Mouse (Mus musculus) heart, adult 11 months (tissue): ENCODE results near the gene Ptpn1.

Experiments used
- DNase-seq: peaks from one replicate; pipeline ENCODE4 v3.0.0; 2022

Ptpn1 gene

DNA sequence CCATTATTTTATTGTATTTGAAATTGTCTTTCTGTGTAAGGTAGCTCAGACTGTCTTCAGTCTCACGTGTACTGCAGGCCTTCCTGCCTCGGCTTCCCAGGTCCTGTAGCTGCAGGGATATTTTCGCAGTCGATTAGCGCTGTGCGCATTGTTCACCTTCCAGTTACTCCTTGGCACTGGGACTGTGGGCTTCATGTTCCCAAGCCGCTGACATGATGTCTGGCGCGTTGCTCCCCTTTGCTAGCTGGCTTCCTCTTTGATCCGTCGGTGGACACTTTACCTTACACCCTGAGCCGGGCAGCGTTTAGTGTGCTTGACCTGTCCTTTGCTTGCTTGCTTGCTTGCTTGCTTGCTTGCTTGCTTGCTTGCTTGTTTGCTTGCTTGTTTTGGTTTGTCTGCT lies 16.7 kb downstream of the Ptpn1 start:
- peak; percentile 91 for DNase-seq

DNA sequence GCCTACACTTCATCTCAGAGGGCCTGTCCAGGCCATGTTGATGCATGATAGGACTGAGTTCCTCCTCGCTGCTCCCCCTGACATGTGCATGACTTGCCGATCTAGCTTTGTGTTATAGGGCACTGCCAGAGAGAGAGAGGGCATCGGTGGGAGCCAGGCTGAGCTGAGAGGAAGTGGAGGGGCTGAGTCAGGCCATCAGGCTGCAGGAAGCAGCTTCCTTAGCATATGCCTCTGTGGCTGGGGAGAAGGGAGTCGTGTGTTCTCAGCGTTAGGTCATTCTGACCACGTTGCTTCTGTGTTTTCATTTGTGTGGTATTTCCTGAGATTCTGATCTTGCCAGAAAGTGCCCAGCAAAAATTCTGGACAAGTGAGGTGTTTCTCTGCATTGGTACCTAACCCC lies 17.4 kb downstream of the Ptpn1 start:
- peak; percentile 98 for DNase-seq

DNA sequence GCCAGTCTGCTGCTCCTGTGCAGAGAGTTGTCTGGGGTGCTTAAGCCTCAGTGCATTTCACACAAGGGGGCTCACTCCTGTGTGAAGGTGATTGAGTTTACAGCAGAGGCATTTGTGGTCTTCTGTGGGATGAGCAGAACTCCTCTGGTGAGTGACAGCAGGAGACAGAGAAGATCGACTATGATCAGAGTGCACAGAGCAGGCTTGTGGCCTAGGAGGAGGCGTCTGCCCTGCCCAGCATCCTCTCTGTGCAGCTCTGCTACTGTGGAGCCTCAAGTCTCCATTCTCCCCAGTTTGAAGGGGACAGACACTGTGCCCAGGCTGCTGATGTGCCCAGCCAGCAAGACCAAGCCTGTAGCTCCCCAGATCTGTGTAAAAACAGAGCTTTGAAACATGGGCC lies 18.0 kb downstream of the Ptpn1 start:
- DNase-seq, result no peak

DNA sequence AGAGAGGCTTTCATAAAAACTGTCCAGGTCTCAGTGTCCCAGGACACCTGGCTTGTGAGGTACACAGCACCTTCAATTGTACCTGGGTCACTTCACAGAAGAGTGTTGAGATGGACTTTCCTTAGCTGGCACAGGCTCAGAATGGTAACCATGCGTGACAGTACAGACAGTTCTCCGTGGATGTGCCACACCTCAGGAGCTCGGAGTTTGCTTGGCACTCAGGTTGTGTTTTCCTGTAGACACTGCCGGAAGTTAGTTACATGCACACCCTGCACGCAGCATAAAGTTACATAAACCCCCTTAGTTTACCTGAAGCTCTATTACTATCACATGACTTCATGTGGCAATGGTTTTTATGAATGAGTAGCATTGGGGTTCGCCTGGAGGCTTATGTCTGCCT lies 18.8 kb downstream of the Ptpn1 start:
- DNase-seq, result no peak

DNA sequence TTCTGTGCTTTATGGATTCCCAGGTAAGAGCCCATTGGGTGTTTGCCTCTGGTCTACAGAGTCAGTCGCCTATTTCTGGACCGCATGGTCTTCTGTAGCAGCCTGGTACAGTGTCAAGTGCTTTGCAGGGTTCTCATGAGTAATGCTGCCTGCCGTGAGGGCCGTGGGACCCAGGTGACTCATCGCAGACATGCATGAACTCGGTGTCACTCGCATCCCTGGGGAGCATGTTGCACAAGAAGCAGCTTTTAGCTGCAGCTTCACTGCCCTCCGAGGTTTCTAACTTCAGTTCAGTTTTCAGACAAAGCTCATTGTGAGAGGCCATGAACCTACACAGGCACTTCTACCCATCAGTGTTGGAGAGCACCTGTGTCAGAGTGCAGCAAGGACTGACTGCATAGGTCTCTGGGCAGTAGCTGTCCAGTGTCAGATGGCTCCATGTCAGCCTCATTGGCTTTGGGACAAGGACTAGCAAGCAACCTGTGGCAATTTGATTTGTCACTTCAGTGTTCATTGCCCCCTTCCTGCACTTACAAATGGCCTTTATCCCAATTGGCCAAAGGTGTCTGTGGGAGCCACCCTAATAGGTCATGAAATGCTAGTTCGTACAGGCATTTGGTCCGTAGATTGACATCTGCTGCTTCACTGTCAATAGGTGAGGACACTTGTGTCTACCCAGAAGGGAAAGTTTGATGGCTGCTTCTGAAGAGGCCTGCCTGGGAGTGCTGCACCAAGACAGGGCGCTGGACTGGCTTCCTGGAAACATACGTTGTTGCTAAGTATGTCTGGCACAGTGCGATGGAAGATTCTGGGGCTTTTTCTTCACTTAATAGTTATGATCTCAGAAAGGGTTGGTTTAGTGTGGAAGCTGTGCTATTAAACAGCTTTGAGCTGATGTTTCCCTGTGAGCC lies 19.7 kb downstream of the Ptpn1 start:
- peak; percentile 96 for DNase-seq

DNA sequence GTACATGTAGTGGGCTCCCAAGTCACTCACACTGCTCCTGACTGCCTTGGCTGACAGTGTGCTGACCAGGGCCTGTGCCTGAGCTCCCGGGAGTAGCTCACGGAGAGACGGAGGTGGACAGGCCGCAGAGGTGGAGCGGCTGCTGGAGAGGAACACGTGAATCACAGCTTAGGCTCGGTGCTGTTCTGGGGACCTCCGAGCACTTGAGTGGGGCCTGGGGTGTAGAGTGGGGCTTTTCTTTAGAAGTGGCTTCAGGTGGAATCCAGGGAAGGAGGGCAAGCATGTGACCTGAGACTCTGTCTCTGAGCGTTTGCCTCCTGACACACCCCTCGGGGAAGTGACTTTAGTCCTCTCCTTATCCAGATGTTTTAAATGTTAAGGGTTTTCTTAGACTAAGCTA lies 22.0 kb downstream of the Ptpn1 start:
- DNase-seq, result no peak

DNA sequence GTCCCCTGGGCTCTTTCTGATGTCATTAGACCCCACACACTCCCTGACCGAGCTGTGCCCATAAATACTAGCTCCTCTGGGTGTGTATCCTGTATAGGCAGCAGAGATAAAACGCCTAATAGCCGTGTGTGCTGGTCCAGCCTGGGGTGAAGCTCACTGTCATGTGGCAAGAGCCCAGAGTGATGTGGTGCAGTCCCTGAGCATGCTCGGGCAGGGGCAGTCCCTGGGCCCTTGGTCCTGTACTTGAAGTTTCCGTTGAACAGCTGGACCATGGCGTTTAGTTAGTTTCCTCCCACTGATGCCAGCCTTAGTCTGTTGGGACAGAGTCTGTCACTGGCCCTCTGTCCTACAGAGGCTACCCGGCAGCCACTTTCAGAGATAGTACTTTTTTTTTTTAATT lies 23.1 kb downstream of the Ptpn1 start:
- DNase-seq, result peak; percentile 91

DNA sequence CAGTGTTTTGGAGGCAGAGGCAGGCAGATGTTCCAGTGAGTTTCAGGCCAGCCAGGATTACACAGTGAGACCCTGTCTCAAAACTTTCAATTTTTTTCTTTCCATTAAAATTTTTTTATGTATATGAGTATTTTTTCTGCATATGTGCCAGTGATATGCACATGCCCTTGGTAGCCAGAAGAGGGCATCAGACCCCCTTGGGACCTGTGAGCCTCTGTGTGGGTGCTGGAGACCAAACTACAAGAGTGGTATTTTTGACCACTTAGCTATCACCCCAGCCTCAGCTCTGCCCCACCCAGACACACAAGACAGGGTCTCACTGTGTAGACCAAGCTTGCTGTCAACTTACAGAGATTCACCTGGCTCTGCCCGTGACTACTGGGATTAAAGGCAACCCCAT lies 25.7 kb downstream of the Ptpn1 start:
- no peak for DNase-seq

DNA sequence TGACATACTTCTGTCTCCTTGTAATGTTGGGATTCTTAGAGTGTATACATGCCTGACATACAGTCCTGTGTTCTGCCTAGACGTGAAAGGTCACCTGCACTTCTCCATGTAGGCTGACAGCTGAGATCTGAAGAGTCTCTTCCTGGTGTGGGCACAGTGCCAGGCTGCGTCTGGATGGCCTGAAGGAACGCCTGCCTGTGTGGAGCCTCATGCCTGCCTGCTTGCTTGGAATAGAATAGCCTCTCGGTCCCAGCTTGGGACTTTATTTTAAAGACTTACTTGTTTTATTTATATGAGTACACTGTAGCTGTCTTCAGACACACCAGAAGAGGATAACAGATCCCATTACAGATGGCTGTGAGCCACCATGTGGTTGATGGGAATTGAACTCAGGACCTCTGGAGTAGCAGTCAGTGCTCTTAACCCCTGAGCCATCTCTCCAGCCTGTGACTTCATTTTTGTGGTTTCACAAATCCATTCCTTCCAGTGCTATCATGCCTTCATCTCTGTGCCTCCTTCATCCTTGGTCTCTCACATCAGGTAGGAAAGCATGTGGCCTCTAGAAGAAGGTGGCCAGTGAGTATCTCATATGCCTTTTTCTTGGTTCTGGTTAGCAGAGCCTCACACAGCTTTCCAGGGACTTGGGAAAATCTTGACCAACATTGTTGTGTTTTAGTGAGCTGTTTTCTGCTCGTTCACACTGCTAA lies 26.4 kb downstream of the Ptpn1 start:
- peak; percentile 92 for DNase-seq

DNA sequence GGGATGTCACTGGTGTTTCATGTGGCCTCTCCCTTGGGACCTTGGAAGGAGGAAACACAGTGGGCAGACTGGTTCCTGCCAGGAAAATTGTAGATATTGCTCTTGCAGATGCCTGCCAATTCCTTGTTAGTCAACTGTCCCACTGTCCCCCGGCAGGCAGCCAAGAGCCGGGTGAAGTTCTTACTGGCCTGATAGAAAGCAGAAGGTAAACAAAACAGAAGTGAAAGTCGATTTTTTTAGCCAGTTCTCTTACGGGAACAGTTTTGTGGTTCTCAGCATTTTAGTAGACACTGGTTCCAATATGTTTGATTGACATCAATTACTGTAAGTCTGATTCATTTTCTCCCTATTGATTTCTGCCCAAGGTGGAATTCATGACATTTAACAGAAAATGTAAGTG lies 27.0 kb downstream of the Ptpn1 start:
- DNase-seq, result peak; percentile 99

DNA sequence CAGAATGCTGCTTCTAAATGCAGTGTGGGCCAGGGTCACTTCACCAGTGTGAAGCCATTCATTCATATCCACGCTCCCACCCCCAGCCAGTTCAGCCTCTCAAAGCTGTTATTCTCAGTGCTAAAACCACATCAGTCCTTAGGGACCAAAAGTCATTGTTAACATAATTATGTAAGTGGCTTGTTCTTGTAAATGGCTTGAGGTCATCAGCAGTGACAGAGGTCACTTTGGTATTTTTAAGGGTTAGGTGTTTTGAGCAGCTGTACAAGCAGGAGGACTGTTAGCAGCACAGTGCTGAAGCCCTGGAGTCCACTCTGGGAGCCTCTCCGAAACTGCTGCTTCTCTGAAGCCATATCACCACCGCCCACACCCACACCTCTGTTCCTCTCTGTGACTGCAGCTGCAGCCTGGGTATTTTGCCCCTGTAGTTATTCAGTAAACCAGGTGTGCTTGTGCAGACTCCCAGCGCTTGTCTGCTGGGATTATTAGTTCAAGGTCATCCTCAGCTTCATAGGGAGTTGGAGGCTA lies 27.6 kb downstream of the Ptpn1 start:
- peak; percentile 93 for DNase-seq

DNA sequence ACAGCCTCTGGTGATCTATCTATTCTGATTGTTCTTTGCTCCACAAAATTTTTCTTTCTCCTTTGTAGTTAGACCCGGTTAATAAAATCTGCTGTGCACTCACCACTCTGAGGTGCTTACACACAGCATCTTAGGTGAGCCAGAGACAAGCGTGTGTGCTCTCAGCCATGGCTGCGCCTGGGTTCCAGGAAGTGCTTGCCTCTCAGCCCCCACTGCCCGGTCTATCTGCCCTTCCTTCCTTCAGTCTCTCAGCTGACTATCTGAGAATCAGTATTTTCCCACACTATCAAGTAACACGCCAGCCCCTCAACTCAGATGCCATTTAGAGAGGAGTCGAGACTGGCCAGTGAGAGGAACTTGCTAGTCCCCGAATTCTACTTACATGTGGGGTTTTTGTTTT lies 28.1 kb downstream of the Ptpn1 start:
- DNase-seq, result no peak

DNA sequence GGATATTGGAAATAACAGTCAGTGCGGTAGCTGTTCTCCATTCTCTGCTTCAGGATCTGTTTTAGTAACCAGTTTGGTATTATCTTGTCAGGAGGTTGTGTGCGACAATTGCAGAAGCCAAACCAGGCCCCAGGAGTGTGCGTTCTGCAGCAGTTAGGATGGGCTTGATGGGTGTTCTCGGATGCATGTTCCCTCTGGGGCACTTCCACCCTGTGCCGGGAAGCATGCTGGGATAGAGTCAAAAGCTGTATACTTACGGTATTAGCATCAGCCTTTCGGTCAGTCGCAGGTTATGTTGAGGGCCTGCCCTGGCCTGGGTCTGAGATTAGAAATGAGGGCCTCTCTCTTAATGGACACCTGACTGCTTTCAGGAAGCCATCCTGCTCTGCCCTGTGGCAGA lies 28.7 kb downstream of the Ptpn1 start:
- DNase-seq, result peak; percentile 91

DNA sequence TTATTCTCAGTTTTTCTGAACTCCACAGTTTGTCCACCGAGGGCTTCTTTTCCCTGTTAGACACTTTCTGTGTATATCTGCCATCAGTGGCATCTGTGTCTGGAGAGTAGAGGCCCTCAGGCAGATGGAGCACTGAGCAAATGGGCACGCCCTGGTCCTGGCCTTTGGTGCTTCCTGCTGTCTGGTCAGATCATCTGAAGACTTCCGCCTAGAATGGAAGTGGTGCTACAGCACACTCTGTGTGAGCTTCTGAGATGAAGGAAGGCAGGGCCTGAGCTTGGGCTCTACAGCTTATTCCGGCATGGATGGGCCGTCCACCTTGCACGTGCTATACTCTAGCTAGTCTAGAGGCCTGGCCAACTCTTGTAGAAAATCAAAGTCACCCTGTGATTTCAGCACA lies 30.5 kb downstream of the Ptpn1 start:
- DNase-seq, result peak; percentile 95

DNA sequence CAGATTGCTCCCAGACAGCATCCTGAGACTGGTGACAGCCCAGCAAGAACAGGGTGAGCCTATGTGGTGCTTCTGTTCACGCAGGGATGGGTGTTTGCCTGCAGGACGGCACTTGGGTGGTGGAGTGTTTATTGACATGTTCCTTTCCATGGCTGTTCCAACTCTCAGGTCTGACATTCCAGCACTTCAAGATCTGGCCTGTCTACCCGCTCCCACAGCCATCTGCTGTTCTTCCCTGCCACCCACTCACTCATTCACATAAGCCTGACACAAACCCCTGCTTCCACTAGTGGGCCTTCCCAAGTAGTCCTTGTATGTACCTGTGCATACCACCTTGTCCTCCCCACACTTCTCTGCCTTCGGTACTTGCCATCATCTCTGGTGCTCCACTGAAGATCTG lies 31.3 kb downstream of the Ptpn1 start:
- DNase-seq, result peak; percentile 91

DNA sequence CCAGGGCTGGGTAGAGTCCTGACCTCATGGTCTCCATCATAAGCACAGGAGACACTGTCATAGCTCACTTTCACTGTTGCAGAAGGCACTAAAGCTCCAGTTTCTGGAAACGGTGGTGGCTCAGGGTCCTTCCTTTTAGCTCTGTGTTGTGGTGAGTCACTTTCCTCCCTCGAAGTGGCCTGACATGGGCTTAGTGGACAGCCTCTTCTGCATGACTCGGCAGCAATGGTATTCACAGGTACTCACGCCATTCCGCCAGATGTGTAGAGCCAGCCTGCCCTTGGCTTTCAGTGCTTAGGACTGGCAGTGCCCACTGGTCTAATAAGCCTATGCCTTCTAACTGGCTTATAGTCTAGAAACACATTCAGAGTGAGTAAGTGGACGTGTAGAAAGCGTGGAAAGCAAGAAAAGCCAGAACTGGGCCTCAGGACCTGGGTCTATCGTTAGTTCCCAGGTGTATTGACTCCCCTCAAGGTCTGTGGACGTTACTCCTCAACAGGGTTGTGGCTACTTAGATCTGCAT lies 32.0 kb downstream of the Ptpn1 start:
- DNase-seq, result peak; percentile 90

DNA sequence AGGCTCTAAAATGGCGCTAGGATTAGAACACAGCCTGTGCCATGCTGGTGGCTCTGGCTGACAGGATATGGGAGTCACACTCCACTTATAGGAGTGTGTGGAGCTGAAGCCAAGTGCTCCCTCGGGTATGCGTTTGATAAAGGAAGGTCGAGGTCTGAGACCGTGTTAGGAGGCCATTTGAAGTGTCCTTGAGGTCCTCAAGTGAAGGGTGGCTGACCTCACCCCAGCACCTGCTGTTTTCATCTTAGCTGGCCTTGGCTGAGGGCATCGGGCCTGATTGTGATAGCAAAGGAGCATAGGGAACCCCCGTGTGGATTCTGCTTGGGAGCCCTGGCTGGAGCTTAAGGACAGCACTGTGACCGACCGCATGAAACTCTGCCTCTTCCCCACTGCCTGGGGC lies 32.5 kb downstream of the Ptpn1 start:
- no peak for DNase-seq

DNA sequence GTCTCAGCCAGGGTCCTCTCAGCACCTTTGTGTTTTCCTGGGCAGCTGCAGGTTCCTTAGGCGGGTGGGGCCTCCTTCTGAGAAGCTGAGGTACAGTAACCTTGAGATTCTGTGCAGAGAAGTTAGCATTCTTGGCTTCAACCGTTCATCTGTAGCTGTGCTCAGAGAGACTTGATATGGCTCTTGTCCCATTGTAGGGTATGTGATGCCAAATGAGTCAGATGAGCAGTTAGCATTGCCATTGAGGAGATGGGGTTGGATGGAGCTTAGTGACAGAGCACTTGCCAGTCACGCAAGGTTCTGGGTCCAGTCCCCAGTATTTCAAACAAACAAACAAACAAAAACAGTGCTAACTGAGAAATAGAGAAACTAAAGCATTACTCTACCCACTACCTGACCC lies 34.1 kb downstream of the Ptpn1 start:
- DNase-seq, result no peak

DNA sequence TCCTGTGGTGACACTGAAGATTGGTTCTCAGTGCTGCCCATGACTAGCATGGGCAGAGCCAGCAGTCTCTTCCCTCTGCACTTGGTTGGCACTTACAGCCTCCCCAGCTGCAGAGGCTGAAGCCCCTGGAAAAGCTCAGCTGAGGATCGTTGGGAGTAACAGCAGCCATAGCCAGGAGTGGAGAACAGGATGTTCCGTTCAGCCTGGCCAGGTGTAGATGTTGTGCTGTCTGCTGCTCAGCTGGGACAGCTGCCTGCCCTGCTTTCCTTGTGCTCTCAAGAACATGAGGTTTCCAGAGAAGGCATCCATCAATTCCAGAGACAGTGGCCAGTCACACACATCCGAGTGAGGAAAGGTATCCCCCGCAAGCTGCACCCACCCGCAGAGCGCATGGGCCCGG lies 36.6 kb downstream of the Ptpn1 start:
- no peak for DNase-seq

DNA sequence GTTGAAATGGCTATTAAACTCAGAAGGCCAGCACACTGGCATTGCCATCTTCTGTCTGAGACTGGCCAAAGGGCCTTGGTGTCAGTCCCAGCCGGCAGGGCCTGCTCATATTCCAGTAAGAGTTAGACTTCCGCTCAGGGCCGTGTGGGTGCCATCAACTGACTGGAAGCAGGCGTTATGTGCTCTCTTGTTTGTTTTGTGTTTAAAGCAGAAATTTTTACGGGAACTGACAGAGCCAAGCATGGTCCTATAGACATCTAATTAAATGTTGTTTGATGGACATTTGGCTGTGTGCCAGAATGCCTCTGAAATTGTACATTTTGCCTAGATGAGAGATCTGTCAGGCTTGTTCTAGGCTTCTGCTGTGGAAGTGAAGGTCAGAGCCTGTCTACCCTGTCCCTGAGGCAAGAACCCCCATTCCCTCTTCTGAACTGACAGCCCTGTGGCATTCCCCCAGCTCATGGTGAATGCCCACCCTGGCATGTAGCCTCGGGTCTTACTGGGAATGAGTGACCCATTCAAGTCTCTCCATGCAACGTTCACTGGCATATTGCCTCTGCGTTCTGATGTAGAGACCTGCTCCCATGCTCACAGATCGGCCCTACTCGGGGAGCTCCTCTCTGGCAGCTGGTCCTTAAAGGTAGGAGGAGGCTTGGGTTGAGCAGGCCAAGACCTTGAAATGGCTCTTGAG lies 38.1 kb downstream of the Ptpn1 start:
- no peak for DNase-seq

DNA sequence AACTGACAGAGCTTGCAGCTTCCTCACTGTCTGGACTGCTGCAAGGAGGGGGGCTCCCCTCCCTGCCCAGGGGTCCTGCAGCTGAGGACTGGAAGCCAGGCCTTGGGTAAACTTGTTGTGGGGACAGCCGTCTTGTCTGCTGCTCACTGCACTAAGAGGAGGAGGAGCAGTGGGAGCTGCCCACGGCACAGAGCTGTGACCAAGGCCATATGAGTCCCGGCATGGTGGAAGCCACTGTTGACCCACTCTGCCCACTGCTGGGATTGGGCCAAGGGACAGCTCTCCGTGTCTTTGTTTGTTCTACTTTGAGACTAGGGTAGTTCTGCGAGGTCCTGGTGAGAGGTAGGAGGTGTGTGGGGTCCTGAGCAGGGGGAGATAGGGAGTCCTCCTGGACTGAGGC lies 40.3 kb downstream of the Ptpn1 start:
- no peak for DNase-seq

DNA sequence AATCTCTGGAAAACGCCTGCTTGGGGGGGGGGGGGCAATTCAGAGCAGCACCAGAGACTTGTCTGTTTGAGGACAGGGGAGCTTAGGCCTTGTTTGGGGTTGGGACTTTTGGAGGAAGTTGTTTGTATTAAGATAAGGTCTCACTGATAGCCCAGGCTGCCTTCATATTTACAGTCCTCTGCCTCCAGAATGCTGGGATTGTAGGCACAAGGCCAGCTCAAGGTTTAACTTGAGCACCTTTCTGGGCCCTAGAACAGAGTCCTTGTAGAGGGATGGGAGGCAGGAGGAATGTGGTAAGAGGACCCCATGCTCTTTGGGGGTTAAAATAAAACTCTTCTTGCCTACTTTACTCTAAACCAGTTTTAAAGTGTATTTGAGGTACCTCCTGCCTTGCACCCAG lies 41.0 kb downstream of the Ptpn1 start:
- DNase-seq, result no peak

DNA sequence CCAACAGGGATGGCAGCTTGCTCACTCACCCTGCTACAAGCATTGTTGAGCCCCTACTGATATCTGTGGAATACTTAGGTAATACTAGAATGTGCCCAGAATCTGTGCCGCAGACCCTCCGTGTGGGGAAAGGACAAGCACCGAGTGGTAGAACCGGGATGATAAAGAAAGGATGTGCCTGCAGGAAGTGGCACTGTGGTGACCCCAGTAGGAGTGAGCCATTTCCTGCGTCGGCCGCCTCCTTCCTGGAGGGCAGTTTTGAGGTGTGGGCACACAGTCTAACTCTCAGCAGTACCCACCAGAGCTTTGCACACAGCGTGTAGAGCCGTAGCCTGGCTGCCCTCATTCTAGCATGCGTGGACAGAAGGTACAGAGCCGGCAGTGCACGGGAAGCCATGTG lies 43.9 kb downstream of the Ptpn1 start:
- DNase-seq, result no peak
